Mouse (Mus musculus) gastrocnemius, adult 8-10 months (tissue): ENCODE data around the gene Plekhg3. TPM values are rescaled to one million over a fixed set of nuclear protein-coding genes. Genes with fewer than 3 reads are reported as not detected.

Source experiments
- DNase-seq, 2 experiments: peaks; one replicate each; pipeline ENCODE4 v3.0.0; 2022; ENCODE audit warnings: low spot score in 2 of 2
- total RNA-seq, 4 experiments: library from RNA; stranded (reverse); gene quantifications; 2 replicates each; pipeline ENCODE4 v1.2.4; 2022

Plekhg3 gene
- total RNA-seq, 4 experiments from 2014 or later, result 3.6 to 5.6 (median 4.2) TPM

GRCm38 (mm10) chr12:76583454-76583853 is 52.8 kb downstream of the Plekhg3 start:
- no peak for DNase-seq

DNA sequence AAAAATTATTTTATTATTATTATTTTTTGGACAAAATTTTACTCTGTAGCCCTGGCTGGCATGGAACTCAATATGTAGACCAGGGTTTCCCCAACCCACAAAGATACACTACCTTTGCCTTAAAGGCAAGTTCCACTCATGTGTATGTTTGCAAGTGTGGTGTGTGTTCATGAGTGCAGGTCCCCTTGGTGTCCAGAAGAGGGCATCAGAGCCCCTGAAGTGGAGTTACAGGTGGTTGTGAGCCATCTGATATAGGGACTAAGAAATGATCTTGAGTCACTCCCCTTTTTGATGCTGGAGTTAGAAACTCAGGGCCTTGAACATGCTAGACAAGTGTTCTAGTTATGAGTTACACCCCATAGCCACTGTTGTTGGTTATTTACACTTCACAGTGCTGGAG is 54.3 kb downstream of the Plekhg3 start:
- no peak for DNase-seq

DNA sequence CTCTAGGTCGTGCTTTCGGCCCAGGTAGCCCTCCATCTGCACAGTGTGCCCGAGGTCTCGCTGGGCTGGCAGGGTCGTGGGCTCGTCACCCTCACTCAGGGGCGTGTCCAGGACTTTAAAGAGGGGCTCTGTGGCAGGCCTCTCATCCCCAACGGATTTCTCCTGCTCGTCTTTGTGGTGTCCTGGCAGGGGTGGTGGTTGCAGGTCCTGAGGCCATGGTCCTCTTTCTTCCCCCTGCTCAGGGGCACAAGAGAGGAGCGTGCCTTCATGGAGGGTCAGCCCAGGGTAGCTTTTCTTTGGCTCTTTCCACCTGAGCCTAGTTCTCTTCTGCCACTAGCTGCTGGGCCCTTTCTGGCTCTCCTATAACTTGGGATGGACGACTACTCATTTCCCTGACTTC is 56.7 kb downstream of the Plekhg3 start:
- DNase-seq, result no peak

GRCm38 (mm10) chr12:76589531-76589930 is 58.8 kb downstream of the Plekhg3 start:
- no peak for DNase-seq

GRCm38 (mm10) chr12:76591037-76591436 is 60.3 kb downstream of the Plekhg3 start:
- DNase-seq, result no peak

DNA sequence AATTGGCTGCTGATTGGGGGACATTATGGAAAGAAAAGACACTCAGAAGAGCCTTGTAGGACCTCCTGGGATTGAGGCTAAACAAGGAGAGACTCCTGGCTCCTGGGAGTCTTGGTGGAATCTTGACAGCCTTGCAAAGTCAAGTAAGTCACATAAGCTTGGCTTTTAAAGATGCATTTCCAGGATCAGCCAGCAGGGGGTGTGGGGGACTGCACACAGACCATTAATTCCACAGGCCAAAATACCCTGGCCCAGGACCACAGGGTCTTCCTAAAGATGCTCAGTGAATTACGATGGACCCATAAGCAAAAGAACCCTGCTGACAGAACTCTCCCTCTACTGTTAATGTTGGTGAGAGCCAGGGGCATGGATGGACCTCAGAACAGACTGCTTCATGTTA is 61.5 kb downstream of the Plekhg3 start:
- peak in 1 of 2 experiments; percentile 25 for DNase-seq

DNA sequence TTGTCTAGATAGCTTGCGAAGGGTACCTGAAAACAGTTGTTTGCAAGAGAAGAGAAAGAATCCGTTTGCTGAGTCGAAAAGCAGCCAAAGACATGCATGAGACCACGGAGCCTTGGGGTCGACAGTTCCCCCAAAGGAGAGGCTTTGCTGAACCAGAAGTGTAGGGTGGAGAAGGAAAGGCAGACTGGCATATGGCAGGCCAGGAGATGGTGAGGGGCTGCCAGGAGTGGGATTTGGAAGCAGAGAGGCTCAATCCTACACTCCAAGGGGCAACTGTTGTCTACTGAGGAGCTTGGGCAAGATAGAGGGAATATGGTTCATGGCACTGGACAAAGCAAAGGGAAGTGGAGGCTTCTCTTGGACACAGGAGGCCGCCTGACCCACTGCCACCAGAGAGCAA is 62.6 kb downstream of the Plekhg3 start:
- no peak for DNase-seq

- DNase-seq, result peak; percentile 71 to 83
Measured at GRCm38 (mm10) chr12:76593839-76594322, 63.2 kb downstream of the Plekhg3 start.

GRCm38 (mm10) chr12:76594556-76594955 is 63.9 kb downstream of the Plekhg3 start:
- no peak for DNase-seq

DNA sequence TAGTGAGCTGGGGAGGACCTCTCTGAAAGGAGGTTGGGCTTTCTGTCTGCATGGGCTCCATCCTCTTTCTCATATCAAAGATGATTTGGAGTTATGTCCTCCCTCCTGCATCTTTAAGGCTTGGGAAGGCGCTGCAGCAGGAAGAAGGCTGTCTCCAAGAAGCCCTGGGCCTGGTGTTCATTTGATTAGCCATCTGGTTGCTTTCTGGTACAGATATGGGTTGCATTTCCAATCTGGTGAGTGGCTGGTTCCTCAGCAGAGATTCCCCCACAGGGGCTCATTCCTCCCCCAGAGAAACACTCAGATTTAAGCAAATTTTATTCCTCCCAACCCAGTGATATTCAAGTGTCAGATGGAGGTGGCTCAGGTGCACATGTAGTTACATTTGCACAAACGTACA is 65.1 kb downstream of the Plekhg3 start:
- no peak for DNase-seq

DNA sequence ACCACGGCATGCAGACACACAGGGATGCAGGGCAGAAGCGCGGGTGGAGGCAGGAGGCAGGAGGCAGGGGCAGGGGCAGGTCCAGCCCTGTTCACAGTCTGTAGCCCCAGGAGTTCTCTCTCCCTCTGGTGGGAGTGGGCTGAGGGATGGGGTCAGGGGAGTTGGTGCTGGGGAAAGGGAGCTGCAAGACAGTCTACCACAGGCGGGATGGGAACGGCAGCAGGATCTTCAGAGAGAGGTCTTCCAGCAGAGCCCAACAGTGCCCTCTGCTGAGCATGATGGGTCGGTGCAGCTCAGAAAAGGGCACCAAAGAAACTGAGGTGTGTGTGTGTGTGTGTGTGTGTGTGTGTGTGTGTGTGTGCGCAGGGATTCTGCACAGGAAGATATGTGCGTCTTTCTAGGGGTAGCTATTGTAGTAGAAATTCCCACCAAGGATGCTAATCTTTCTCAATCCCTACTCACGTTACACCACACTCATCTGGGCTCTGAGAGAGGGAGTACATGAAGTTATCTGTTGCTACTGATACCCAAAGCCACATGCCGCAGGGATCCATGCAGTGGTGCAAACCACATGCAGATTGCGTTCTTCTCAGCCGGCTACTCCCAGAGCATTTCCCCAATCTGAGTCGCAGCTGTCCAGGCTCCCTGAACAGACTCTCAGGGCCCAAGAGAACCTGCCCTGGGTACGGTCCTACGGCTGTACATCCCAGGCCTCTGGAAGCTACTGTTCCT is 65.8 kb downstream of the Plekhg3 start:
- DNase-seq, result peak; percentile 34 to 61

DNA sequence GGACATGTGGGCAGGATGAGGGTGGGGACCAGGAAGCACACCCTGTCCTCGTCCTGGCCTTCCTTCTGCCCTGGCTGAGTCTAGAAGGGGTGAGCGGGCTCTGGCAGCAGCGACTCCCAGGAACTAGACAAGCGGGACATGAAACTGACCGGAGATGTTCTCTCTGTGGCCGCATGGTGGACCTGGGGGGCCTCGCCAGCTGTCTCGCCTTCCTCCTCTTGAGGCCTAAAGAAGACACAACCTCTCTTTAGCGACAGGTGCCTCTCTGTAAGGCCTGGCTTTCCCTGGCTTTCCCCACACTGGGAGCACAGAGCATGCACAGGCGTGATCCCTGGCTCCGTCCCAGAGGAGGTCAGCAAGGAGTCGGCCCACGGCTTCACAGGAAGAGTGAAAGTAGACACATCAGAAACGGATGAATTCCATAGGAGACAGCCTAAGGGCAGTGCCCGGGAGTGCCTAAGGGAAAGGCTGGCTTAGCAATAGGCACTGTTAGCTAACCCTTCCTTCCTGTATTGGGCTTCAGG is 66.9 kb downstream of the Plekhg3 start:
- DNase-seq, result no peak

DNA sequence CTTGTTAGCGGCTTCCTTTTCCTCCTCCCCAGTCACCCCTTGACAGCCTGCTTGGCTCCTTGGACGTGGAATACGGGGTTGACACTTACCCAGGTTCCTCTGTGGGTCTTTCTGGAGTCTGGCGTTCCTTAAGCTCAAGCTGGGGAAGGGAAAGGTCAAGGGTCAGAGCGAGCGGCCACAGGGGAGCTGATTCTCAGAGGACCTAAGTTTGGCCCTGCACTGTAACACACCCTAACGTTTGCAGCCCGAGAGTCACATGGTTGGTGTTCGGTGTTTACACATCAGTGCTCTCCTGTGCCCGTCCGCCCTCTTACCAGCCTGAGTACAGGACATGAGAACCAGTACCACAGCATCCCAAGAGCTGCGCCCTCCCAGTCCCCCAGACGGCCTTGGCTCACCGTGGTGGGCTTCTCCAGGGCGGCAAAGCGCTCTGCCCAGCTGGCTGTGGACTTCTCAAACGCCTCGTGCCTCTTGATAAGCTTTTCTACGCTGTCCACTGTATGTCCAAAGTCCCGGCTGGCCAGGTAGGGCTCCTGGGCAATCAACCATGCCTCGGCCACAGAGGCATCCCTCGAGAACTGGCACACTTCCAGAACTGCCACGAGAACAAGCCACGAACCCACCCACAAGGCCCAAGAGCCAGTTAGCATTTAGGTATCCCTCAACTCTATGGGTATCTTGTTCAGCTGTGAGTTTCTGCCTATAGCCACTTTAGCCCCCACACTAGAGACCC is 67.7 kb downstream of the Plekhg3 start:
- DNase-seq, result no peak

DNA sequence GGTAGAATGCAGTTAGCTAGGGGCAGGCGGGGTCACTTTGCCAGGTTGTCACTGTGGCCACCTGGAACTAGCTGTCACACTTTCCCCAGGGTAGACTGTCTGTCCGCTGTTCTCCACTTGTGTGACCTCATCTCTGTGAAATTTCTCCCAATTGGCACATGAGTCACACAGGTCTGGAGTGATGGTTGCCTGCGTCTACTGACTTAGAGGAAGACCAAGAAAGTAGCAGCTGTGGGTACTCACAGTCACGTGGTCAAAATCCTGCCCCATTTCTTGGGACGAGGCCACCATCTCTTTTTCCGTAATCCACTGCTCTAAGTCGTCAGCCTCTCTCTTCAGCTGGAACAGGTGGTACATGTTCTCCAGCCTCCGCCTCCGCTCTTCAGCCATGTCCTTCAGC is 73.1 kb downstream of the Plekhg3 start:
- DNase-seq, result no peak

DNA sequence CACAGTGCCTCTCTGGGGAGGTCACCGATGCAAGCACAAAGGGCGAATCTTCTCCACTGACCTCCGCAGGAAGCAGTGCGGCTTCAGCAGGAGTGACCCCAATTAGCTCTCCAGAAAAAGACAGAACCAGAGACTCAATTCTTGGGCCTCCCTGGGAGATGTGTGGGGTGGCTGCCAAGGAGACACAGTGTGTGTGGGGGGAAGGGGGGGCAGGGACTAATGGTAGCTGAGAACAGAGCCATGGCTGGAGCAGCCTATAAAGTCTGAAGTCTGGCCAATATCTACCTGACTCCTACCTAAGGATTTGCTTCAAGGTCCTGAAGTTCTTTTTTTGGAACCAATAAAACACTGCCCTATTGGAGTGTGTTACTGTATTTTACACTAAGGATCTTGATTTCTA is 73.9 kb downstream of the Plekhg3 start:
- no peak for DNase-seq

DNA sequence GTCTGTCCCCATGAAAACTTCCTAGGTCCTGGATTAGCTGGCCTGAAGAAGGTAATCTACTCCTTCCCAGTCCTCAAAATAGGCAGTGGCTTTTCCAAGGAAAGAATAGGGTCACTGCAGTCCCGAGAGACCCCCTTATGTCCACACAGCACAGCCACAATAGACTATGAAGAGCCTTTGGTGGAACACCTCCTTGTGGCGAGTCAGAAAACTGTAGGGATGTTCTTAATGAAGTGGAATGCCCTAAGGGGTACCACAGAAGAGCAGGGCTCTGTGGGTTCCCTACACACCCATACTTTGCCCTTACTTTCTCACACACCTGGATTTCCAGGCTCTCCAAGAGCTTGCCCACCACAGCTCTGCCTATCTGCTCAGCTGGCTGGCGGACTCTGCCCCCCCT is 75.1 kb downstream of the Plekhg3 start:
- no peak for DNase-seq

DNA sequence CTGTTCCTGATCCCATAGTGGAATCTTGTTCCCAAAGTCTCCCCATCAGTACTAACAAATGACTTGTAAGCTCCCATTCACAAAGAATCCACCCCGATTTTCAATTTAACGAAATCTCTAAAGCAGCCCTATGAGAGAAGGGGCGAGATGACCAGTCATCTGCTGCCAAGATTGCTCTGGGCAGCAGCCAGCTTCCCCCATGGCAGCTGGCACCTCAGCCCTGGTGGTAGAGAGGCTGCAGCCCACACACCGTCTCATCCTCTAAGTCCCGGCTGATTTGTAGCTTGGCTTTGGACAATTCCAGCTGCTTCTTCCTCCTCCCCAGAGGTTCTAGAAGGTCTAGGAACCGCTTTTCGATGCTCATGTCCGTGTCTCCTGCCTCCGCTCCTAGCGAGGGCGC is 77.5 kb downstream of the Plekhg3 start:
- no peak for DNase-seq

GRCm38 (mm10) chr12:76608997-76609565 is 78.4 kb downstream of the Plekhg3 start:
- no peak for DNase-seq

DNA sequence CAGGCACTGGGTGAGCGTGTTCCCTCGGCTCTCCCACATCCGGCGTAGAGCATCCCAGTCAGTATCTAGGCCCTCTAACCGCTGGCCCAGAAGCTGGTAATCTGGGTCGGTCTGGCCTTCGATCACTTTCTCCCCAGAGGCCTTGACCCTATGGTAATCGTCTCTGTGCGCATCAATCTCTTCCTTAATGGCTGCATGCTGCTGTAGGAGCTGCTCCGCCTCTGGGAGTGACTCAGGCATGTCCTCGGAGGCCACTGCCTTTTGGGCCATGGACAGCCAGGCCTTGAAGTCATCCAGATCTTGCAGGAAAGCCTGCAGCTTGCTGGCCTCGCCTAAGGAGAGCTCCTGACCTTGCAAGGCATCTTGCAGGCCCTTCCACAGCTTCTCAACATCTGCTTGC is 81.9 kb downstream of the Plekhg3 start:
- DNase-seq, result no peak

DNA sequence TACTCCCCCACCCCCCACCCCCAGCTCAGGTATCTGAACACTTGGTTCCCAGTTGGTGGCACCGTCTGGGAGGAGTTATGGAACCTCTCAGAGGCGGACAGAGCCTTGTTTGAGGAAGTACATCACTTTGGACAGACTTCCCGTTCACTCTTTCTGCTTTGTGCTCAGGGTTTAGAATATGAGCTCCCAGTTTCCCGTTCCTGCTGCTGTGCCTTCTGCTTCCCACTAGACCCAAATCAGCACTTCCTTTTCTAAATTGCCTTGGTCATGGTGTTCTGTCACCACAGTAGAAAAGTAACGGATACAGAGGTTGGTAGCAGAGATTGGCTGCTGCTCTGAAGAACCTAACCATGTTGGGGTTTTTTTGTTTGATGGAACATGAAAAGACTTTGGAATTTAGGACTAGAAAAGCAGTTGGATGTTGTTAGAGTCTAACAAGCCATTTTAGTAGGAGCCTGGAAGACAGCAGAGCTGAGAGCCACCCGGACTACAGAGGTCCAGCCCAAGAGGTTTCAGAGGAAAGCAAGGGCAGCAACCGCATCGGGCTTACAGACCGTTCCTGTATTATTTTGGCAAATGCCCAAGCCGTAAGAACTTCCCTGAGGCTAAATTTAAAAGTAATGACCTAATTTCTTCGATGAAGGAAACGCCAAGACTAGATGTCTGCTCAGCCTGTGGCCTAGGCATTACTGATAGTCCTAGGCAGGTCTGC is 84.3 kb downstream of the Plekhg3 start:
- DNase-seq, result no peak

GRCm38 (mm10) chr12:76615580-76615937 is 84.9 kb downstream of the Plekhg3 start:
- no peak for DNase-seq

DNA sequence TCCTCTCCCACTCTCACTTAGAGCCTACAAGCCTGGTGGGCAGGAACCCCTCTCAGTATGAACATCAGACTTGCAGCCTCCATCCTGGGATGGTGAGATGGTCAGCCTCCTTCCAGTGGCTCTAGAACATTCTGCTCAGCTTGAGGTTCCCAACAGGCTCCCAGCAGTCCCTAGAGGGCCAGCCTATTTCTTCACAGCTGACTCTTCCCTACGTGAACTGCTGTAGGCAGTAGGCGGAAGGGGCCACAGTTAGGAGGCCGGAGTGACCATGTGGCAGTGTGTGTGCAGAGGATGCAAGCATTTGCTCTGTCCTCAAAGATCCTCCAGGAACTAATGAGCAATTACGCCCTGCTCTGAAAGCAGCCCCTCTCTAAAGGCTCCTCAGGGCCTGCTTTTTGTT is 87.5 kb downstream of the Plekhg3 start:
- no peak for DNase-seq
